Mouse (Mus musculus): ENCODE data around the gene Gja8. TPM values are rescaled to one million over a fixed set of nuclear protein-coding genes. Genes with fewer than 3 reads are reported as not detected.

Gene Gja8
- under 1 TPM in 1 of 2 experiments, not detected in 1; 0.08 TPM for polyA plus RNA-seq (2017; shearing (Covaris generic))

- no peak for ATAC-seq
Observed at GRCm38 (mm10) chr3:96925920-96926319, at the start of gene Gja8. TSS of gene Gja8 (minus strand) at chr3:96926020.

GRCm38 (mm10) chr3:96974467-96974866 is 48.6 kb upstream of the Gja8 start:
- ATAC-seq, result no peak

DNA sequence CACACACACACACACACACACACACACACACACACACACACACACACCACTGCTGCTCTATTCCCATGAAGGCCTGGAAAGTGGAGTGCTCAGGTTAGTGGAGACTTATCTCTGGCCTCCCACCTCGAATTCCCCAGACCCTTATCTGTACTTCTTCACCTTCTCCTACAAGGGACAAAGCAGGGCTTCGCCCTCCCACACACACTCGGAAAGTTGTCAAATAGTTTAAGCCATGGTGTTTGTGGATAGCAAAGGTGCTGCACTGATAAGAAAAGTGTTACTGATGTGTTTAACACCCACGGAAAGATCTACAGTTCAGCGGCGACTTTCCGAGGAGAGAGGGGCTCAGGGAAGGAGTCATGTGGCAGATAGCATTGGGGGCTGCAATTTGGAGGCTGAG is 45.2 kb upstream of the Gja8 start:
- ATAC-seq, result no peak

DNA sequence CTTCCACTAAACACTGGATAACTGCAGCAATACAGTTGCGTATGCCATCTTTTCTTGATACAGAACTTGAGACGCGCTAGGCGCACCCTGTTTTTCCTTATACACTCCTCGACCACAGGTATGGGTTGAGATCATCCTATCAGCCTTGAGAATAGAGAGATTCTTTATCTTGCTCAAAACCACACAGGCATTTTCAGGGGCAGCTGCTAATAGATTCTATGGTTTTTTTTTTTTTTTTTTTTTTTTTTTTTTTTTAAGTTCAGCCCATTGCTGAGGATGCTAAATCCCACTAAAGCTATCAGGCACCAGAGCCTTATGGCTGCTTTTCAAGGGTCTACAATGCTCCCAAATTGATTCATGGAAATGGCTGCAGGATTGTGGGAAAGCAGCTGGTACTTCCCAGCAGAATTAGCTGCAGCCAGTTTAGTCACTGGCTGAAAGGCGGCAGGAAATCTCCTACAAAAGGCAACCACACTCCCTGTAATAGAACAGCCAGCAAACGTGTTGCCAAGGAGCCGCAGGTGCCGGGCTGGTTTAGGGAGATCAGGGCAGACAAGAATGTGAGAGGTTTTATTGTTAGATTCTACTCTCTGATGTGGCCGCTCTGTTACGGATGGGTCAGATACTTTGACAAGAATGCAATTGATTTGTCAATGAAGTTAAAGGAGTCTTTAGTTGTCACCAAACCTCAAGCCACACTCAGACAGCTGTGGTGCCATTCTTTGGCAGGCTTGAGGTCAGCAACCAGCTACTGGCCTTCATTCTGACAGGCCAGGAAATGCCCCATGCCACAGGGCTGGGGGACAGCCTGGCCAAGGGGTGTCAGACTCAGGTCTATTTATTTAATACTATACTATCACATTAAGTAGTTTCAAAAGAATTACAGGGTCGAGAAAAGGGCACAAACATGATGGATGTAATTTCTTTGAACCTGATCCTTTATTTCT is 37.5 kb upstream of the Gja8 start:
- no peak for ATAC-seq

- no peak for ATAC-seq
Observed at GRCm38 (mm10) chr3:96960597-96960996, 34.8 kb upstream of the Gja8 start.

DNA sequence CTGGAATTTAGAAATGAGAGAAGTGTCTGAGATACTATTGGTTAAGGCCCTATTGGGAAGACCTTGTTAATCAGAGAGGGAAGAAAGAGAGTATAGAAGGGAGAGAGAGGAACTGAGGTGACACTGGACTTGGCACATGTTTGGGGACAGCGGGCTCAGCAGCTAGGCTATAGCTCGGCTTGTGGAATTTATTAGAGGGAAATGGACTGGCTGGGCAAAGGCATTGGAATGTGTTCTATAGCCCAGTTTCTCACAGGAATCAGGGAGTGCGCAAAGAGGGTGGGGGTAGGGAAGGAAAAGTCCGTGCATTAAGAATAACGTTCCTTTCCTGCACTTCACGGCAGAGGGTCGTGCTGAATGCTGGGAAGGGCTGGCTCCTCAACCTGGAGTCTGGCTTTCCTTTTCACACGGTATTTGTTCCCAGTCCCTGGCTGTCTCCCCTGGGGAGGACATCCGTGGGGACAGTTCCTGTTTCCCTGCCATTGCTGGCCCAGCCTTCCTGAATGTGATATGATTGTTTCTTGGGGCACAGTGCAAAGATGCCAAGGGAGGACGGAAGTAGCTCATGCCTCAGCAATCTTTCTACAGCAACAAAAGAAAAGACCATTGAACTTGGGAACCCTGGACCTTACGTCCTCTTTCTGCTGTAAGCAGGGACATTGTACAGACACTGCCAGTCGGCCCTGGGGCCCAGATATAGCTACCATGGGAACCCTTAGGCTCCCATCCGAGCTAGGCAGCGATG is 27.8 kb upstream of the Gja8 start:
- no peak for ATAC-seq

GRCm38 (mm10) chr3:96942706-96943105 is 16.9 kb upstream of the Gja8 start:
- ATAC-seq, result no peak

DNA sequence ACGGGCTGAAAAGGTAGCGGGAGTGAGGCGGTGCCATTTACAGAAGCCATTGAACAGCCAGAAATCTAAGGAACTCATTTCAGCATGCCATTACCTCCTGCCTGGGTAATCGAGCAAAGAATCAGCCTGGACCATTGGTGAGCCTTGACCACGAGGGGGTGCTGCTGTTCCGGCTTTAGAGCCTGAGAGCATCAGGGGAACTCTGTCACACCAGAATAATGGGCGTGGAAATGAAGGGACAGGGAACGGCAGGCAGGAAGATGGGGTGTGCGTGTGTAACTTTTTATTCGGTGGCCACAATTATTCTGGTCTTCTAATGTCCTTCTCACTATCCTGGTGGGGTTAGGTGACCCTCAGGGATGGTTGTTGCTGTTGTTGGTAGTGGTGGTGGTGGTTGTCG is 12.9 kb upstream of the Gja8 start:
- peak; percentile 65 for ATAC-seq

GRCm38 (mm10) chr3:96937606-96938005 is 11.8 kb upstream of the Gja8 start:
- no peak for ATAC-seq

GRCm38 (mm10) chr3:96936241-96936640 is 10.4 kb upstream of the Gja8 start:
- peak; percentile 52 for ATAC-seq

- no peak for ATAC-seq
Observed at GRCm38 (mm10) chr3:96931261-96931681, 5.5 kb upstream of the Gja8 start.

- ATAC-seq, result no peak
Observed at GRCm38 (mm10) chr3:96924631-96925030, 1.2 kb downstream of the Gja8 start.

- ATAC-seq, result no peak
Observed at GRCm38 (mm10) chr3:96920991-96921390, 4.8 kb downstream of the Gja8 start.

- ATAC-seq, result no peak
Observed at GRCm38 (mm10) chr3:96905592-96905991, 20.2 kb downstream of the Gja8 start.

DNA sequence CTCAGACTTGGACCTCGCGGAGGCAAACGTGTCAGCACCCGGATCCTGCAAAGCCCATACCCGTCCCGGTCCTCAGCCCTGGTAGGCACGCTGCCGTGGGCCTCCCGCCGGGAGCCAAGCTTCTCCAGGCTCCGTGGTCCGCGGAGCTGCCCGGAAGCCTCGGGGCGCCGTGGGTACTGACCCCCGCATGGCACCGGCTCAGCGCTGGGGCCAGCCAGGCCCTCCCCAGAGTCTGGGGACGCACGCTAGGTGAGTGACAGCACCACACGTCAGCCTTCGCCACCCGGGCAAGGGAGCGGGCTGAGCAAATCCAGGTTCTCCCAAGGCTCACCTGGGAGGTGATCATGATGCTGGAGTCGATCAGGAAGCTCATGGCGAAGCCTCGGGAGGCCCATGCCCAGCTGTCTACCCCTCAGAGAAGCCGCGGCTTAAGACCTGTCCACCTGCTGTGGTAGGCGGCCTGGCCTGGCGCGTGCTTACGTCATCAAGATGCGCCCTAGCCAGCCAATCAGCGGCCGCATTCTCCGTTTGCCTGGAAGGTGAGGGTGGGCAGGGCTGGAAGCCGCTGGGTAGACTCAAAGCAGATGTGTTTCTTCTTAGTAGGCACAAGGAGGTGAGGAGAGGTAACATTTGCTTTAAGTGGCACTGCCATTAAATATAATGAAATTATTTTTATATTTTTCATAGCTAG is 20.8 kb downstream of the Gja8 start, which contains the start of gene Gpr89:
Gene Gpr89 (minus strand): TSS at position 496 of the 691 bp plus-strand sequence.
- peak; percentile 92 for ATAC-seq

DNA sequence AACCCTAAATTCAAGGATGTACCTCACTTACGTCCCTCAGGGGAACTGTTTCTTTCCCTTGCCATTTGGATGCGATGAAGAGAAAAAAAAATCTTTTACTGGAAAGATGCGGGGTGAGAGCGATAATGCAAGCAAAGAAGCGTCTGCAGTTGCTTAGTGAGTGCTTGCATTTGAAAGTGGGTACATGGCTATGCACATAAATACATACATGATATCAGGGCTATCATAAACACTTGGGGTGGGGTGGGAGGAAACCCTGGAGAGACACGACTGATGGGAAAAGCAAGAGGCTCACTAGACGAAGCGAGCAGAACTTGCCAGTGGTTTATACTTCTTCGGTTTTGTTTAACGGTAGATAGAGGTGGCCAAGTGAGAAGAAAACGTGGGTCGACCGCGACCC is 21.4 kb downstream of the Gja8 start, which contains the start of gene Gja5:
Gene Gja5 (plus strand): TSS at position 301 of the 400 bp plus-strand sequence.
- ATAC-seq, result no peak

DNA sequence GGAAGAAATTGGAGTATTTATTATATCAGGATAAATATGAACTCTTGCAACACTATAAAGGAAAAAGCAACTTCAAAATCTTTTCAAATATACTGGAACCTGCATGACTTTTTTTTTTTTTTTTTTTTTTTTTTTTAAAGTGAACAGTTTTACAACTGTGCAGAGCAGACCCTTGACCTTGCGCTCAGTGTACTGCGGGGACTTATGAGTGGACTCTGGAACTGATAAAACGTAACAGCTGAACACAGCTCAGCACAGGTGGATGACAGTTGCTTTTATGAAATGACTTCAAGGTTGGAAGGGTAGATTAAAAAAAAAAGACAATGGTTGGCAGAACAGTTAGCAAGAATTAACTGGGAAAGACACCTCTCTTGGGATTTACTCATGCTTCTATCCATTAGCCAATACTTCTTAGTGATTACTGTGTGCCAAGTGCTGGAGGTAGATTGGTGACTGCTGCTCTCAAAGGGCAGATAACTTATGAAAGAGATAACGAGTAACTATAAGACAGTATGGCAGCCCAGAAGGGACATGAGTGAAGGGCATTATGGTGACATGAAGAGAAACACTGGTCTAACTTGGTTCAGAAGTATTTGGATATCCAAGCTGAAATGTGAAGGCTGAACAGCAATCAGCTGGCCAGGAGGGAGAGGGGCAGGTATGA is 23.4 kb downstream of the Gja8 start:
- ATAC-seq, result no peak

GRCm38 (mm10) chr3:96883690-96884089 is 42.1 kb downstream of the Gja8 start:
- ATAC-seq, result no peak

GRCm38 (mm10) chr3:96882061-96882849 is 43.6 kb downstream of the Gja8 start:
- ATAC-seq, result peak; percentile 63

GRCm38 (mm10) chr3:96881557-96881956 is 44.3 kb downstream of the Gja8 start:
- peak; percentile 30 for ATAC-seq

GRCm38 (mm10) chr3:96880385-96880784 is 45.4 kb downstream of the Gja8 start:
- ATAC-seq, result no peak

Measured in activated CD4-positive, CD25-positive, alpha-beta regulatory T cell, adult 4 months (primary cell).